Comparison of ENCODE assay signal across 26 mouse cellular contexts in genomic region chr3:113590844-113591243, GRCm38 (mm10). TPM values are rescaled to one million over a fixed set of nuclear protein-coding genes. Genes with fewer than 3 reads are reported as not detected.
DNase-seq lines count a peak whose midpoint lies in the region; ATAC-seq and TF ChIP-seq lines count a peak whose summit lies in the region.
"Had no signal": no experiment of that assay in that cellular context is flagged by ENCODE, and none has a peak within 500 bp of the region (broad histone marks: within the 10 kb centered on the region; RNA-seq: fewer than 3 reads in every experiment).

No protein-coding gene starts in this region.

- no peaks in the 10 kb centered on the region for H3K27me3 ChIP-seq in hindbrain, embryonic 14.5 days (ENCODE audit: control insufficient read depth, insufficient read depth, low read length)
- H3K27me3 ChIP-seq in hindbrain, embryonic 12.5 days = no peaks in the 10 kb centered on the region
- no peaks in the 10 kb centered on the region for H3K27me3 ChIP-seq in midbrain, embryonic 16.5 days (ENCODE audit: control insufficient read depth, insufficient read depth, low read depth, low read length)
- H3K27me3 ChIP-seq in midbrain, embryonic 15.5 days (replicated peaks) = no peaks in the 10 kb centered on the region
- no peaks in the 10 kb centered on the region for H3K27me3 ChIP-seq in midbrain, postnatal 0 days (ENCODE audit: insufficient read depth, low read length)
- no peaks in the 10 kb centered on the region for H3K27me3 ChIP-seq in stomach, postnatal 0 days (ENCODE audit: control insufficient read depth, insufficient read depth, low read length)
- H3K27me3 ChIP-seq: hindbrain, embryonic 15.5 days; neural tube, embryonic 13.5 days had no signal

- WGBS in hindbrain, embryonic 14.5 days = 62% methylated on average over 1 of the region's 1 CpGs
- 75% methylated on average over 1 of the region's 1 CpGs for WGBS in hindbrain, embryonic 12.5 days
- 40% methylated on average over 1 of the region's 1 CpGs for WGBS in midbrain, embryonic 16.5 days
- WGBS in midbrain, embryonic 15.5 days = 41% methylated on average over 1 of the region's 1 CpGs
- WGBS in midbrain, postnatal 0 days = 54% methylated on average over 1 of the region's 1 CpGs
- WGBS in stomach, postnatal 0 days = 73% methylated on average over 1 of the region's 1 CpGs

- no peak overlapping the region for H3K27ac ChIP-seq in hindbrain, embryonic 14.5 days
- no peak overlapping the region for H3K27ac ChIP-seq in hindbrain, embryonic 12.5 days
- H3K27ac ChIP-seq in midbrain, embryonic 16.5 days (ENCODE audit: low read length) = no peak overlapping the region
- no peak overlapping the region for H3K27ac ChIP-seq in midbrain, embryonic 15.5 days
- H3K27ac ChIP-seq in midbrain, postnatal 0 days (ENCODE audit: low read depth, low read length) = no peak overlapping the region
- no peak overlapping the region for H3K27ac ChIP-seq in stomach, postnatal 0 days (replicated peaks)
- H3K27ac ChIP-seq: heart, embryonic 10.5 days; hindbrain, embryonic 15.5 days; neural tube, embryonic 13.5 days had no signal

- no peaks in the 10 kb centered on the region for H3K9me3 ChIP-seq in hindbrain, embryonic 14.5 days (ENCODE audit: control insufficient read depth, low read length)
- no peaks in the 10 kb centered on the region for H3K9me3 ChIP-seq in hindbrain, embryonic 12.5 days (replicated peaks)
- no peaks in the 10 kb centered on the region for H3K9me3 ChIP-seq in midbrain, embryonic 16.5 days (replicated peaks; ENCODE audit: control insufficient read depth, low read length, poor library complexity, severe bottlenecking)
- H3K9me3 ChIP-seq in midbrain, embryonic 15.5 days = no peaks in the 10 kb centered on the region
- H3K9me3 ChIP-seq in midbrain, postnatal 0 days (ENCODE audit: low read length) = no peaks in the 10 kb centered on the region
- no peaks in the 10 kb centered on the region for H3K9me3 ChIP-seq in stomach, postnatal 0 days (ENCODE audit: control insufficient read depth, low read length)
- H3K9me3 ChIP-seq: G1E; heart, embryonic 10.5 days; hindbrain, embryonic 15.5 days; neural tube, embryonic 13.5 days had no signal

- H3K36me3 ChIP-seq in hindbrain, embryonic 14.5 days (replicated peaks; ENCODE audit: control insufficient read depth, insufficient read depth) = peaks cover 5% of the 10 kb centered on the region
- H3K36me3 ChIP-seq in hindbrain, embryonic 12.5 days = peaks cover 4% of the 10 kb centered on the region; the same call in 1 of the 2 replicates
- H3K36me3 ChIP-seq in midbrain, embryonic 16.5 days (ENCODE audit: control insufficient read depth, insufficient read depth, low read length) = 0 out of 2 replicates have a peak, but pooled peaks cover 3% of the 10 kb centered on the region
- 0 out of 2 replicates have a peak, but pooled peaks cover 9% of the 10 kb centered on the region for H3K36me3 ChIP-seq in midbrain, embryonic 15.5 days (replicated peaks)
- H3K36me3 ChIP-seq in midbrain, postnatal 0 days (ENCODE audit: insufficient read depth, low read length) = 0 out of 2 replicates have a peak, but pooled peaks cover 6% of the 10 kb centered on the region
- H3K36me3 ChIP-seq in stomach, postnatal 0 days (ENCODE audit: control insufficient read depth, insufficient read depth, low read length) = no peaks in the 10 kb centered on the region

- TF ChIP-seq EP300 in stomach, postnatal 0 days (optimal IDR thresholded peaks at IDR 0.05) = no peak

- no peak overlapping the region for H3K4me3 ChIP-seq in hindbrain, embryonic 14.5 days (replicated peaks; ENCODE audit: low read length)
- no peak overlapping the region for H3K4me3 ChIP-seq in hindbrain, embryonic 12.5 days
- no peak overlapping the region for H3K4me3 ChIP-seq in midbrain, embryonic 16.5 days (ENCODE audit: low read depth, low read length)
- no peak overlapping the region for H3K4me3 ChIP-seq in midbrain, embryonic 15.5 days
- H3K4me3 ChIP-seq in midbrain, postnatal 0 days (ENCODE audit: low read depth, low read length) = no peak overlapping the region
- no peak overlapping the region for H3K4me3 ChIP-seq in stomach, postnatal 0 days (ENCODE audit: low read depth, low read length)
- H3K4me3 ChIP-seq: erythroblast, embryonic 14.5 days; heart, embryonic 10.5 days; hindbrain, embryonic 15.5 days; neural tube, embryonic 13.5 days had no signal

- H3K9ac ChIP-seq in hindbrain, embryonic 14.5 days = no peak overlapping the region
- no peak overlapping the region for H3K9ac ChIP-seq in hindbrain, embryonic 12.5 days
- no peak overlapping the region for H3K9ac ChIP-seq in midbrain, embryonic 16.5 days (ENCODE audit: low read depth, low read length)
- H3K9ac ChIP-seq in midbrain, embryonic 15.5 days = no peak overlapping the region
- H3K9ac ChIP-seq in midbrain, postnatal 0 days (replicated peaks; ENCODE audit: low read length, poor library complexity, severe bottlenecking) = no peak overlapping the region
- H3K9ac ChIP-seq in stomach, postnatal 0 days (ENCODE audit: low read length) = no peak overlapping the region
- H3K9ac ChIP-seq: hindbrain, embryonic 15.5 days; neural tube, embryonic 13.5 days had no signal

- no peak for DNase-seq in hindbrain, embryonic 14.5 days (ENCODE audit: low spot score)
- peak; percentile 56 for DNase-seq in R1 (ENCODE audit: low read depth, low spot score)
- DNase-seq in midbrain, postnatal 0 days (ENCODE audit: low spot score) = no peak
- DNase-seq in stomach, postnatal 0 days (ENCODE audit: low spot score) = no peak
- DNase-seq: adrenal gland, postnatal 14 days; cerebellum, adult 8-10 months; heart, postnatal 10 days; kidney, postnatal 10 days; lung, adult 18-20 months; lung, postnatal 4 days; thymus, postnatal 25 days had no signal

- peak; percentile 31; the same call in 1 of the 2 replicates for ATAC-seq in hindbrain, embryonic 14.5 days (ENCODE audit: low FRiP score)
- no peak for ATAC-seq in hindbrain, embryonic 12.5 days (ENCODE audit: low FRiP score)
- 0 out of 2 replicates have a peak, but pooled peaks have one; percentile 14 for ATAC-seq in midbrain, embryonic 16.5 days
- ATAC-seq in midbrain, embryonic 15.5 days (replicated peaks) = no peak
- 0 out of 2 replicates have a peak, but pooled peaks have one; percentile 31 for ATAC-seq in midbrain, postnatal 0 days (ENCODE audit: low FRiP score)
- ATAC-seq in stomach, postnatal 0 days (ENCODE audit: low FRiP score, low TSS enrichment) = no peak
- ATAC-seq: CD4-positive, CD25-positive, alpha-beta regulatory T cell, adult 4 months; intestine, postnatal 0 days had no signal

- H3K4me1 ChIP-seq in hindbrain, embryonic 14.5 days (replicated peaks; ENCODE audit: control insufficient read depth, insufficient read depth, low read length) = no peaks in the 10 kb centered on the region
- no peaks in the 10 kb centered on the region for H3K4me1 ChIP-seq in hindbrain, embryonic 12.5 days
- no peaks in the 10 kb centered on the region for H3K4me1 ChIP-seq in midbrain, embryonic 16.5 days (ENCODE audit: control insufficient read depth, insufficient read depth, low read length)
- H3K4me1 ChIP-seq in midbrain, embryonic 15.5 days = no peaks in the 10 kb centered on the region
- no peaks in the 10 kb centered on the region for H3K4me1 ChIP-seq in midbrain, postnatal 0 days (ENCODE audit: insufficient read depth, low read length)
- no peaks in the 10 kb centered on the region for H3K4me1 ChIP-seq in stomach, postnatal 0 days (replicated peaks; ENCODE audit: control insufficient read depth, insufficient read depth)
- H3K4me1 ChIP-seq: heart, embryonic 10.5 days; hindbrain, embryonic 15.5 days; neural tube, embryonic 13.5 days had no signal

- no peak overlapping the region for H3K4me2 ChIP-seq in hindbrain, embryonic 14.5 days (replicated peaks)
- H3K4me2 ChIP-seq in hindbrain, embryonic 12.5 days (replicated peaks) = no peak overlapping the region
- H3K4me2 ChIP-seq in midbrain, embryonic 16.5 days (ENCODE audit: low read length) = no peak overlapping the region
- no peak overlapping the region for H3K4me2 ChIP-seq in midbrain, embryonic 15.5 days
- H3K4me2 ChIP-seq in midbrain, postnatal 0 days (ENCODE audit: low read depth, low read length, poor library complexity, severe bottlenecking) = no peak overlapping the region
- H3K4me2 ChIP-seq in stomach, postnatal 0 days (replicated peaks; ENCODE audit: low read depth) = no peak overlapping the region
- H3K4me2 ChIP-seq: hindbrain, embryonic 15.5 days; neural tube, embryonic 13.5 days had no signal

- no peak for TF ChIP-seq CTCF in midbrain, postnatal 0 days (IDR thresholded peaks at IDR 0.05)
- no peak for TF ChIP-seq CTCF in stomach, postnatal 0 days (IDR thresholded peaks at IDR 0.05; ENCODE audit: low read depth)

RNA-seq across cellular contexts. Expression of gene Amy1, which starts 15.7 kb away (rescaled TPM):
- polyA plus RNA-seq in hindbrain, embryonic 14.5 days (2014; fragmentation: Nextera tagmentation; extraction: Ambion mirVana) = 29.6 and 34.8 TPM in 2 replicates
- polyA plus RNA-seq in hindbrain, embryonic 12.5 days (2016; fragmentation: Nextera tagmentation; extraction: Ambion mirVana) = 4.8 and 8.0 TPM in 2 replicates
- 30.5 and 34.7 TPM in 2 replicates for polyA plus RNA-seq in midbrain, embryonic 16.5 days (2015; fragmentation: Nextera tagmentation; extraction: Ambion mirVana)
- 19.7 and 23.7 TPM in 2 replicates for polyA plus RNA-seq in midbrain, embryonic 15.5 days (2015; fragmentation: Nextera tagmentation; extraction: Ambion mirVana)
- total RNA-seq in midbrain, postnatal 0 days (2014; rRNA removed) = 35.1 and 43.2 TPM in 2 replicates
- 32.9 and 36.1 TPM in 2 replicates for polyA plus RNA-seq in midbrain, postnatal 0 days (2015; fragmentation: Nextera tagmentation; extraction: Ambion mirVana)
- 2.0 and 2.2 TPM in 2 replicates for polyA plus RNA-seq in stomach, postnatal 0 days (2015; fragmentation: Nextera tagmentation; extraction: Ambion mirVana)
- polyA plus RNA-seq: erythroblast, embryonic 14.5 days had no signal

RNA-seq across cellular contexts. Expression of gene Rnpc3, which starts 39.1 kb away (rescaled TPM):
- 57.4 and 59.1 TPM in 2 replicates for polyA plus RNA-seq in hindbrain, embryonic 14.5 days (2014; fragmentation: Nextera tagmentation; extraction: Ambion mirVana)
- polyA plus RNA-seq in hindbrain, embryonic 12.5 days (2016; fragmentation: Nextera tagmentation; extraction: Ambion mirVana) = 52.5 and 61.6 TPM in 2 replicates
- polyA plus RNA-seq in midbrain, embryonic 16.5 days (2015; fragmentation: Nextera tagmentation; extraction: Ambion mirVana) = 60.7 and 64.3 TPM in 2 replicates
- polyA plus RNA-seq in midbrain, embryonic 15.5 days (2015; fragmentation: Nextera tagmentation; extraction: Ambion mirVana) = 52.8 and 60.3 TPM in 2 replicates
- 38.0 and 54.5 TPM in 2 replicates for total RNA-seq in midbrain, postnatal 0 days (2014; rRNA removed)
- polyA plus RNA-seq in midbrain, postnatal 0 days (2015; fragmentation: Nextera tagmentation; extraction: Ambion mirVana) = 55.7 and 63.6 TPM in 2 replicates
- 19.4 and 21.1 TPM in 2 replicates for polyA plus RNA-seq in stomach, postnatal 0 days (2015; fragmentation: Nextera tagmentation; extraction: Ambion mirVana)

RNA-seq across cellular contexts. Expression of gene Amy2a1, which starts 58.6 kb away (rescaled TPM):
- not detected in 2 replicates for polyA plus RNA-seq in hindbrain, embryonic 14.5 days (2014; fragmentation: Nextera tagmentation; extraction: Ambion mirVana)
- polyA plus RNA-seq in hindbrain, embryonic 12.5 days (2016; fragmentation: Nextera tagmentation; extraction: Ambion mirVana) = not detected in 2 replicates
- 0.63 TPM in 1 of 2 replicates, not detected in the other for polyA plus RNA-seq in midbrain, embryonic 16.5 days (2015; fragmentation: Nextera tagmentation; extraction: Ambion mirVana)
- polyA plus RNA-seq in midbrain, embryonic 15.5 days (2015; fragmentation: Nextera tagmentation; extraction: Ambion mirVana) = 2.1 TPM in 1 of 2 replicates, not detected in the other
- total RNA-seq in midbrain, postnatal 0 days (2014; rRNA removed) = not detected in 2 replicates
- not detected in 2 replicates for polyA plus RNA-seq in midbrain, postnatal 0 days (2015; fragmentation: Nextera tagmentation; extraction: Ambion mirVana)
- polyA plus RNA-seq in stomach, postnatal 0 days (2015; fragmentation: Nextera tagmentation; extraction: Ambion mirVana) = 3.9 TPM in 1 of 2 replicates, not detected in the other
- total RNA-seq: G1E; gastrocnemius, postnatal 4 days; heart, postnatal 10 days; layer of hippocampus, adult 8-10 months; left cerebral cortex, adult 18-20 months had no signal
- polyA plus RNA-seq: CD4-positive, CD25-positive, alpha-beta regulatory T cell, adult 4 months; erythroblast, embryonic 14.5 days; G1E; heart, embryonic 10.5 days; limb, embryonic 11.5 days; neural tube, embryonic 13.5 days; testis, adult 2 months had no signal

Comparison
In these comparisons a context has a peak if more than half of its experiments do, and no peak if none do; other contexts are left out.
1. ATAC-seq: peak in hindbrain, embryonic 14.5 days (single experiment), midbrain, embryonic 16.5 days (single experiment) and midbrain, postnatal 0 days (single experiment); none in hindbrain, embryonic 12.5 days (single experiment), midbrain, embryonic 15.5 days (single experiment) and stomach, postnatal 0 days (single experiment).